Mouse (Mus musculus) stomach, postnatal 0 days (tissue): ENCODE results near the gene Gucd1.

Experiments used
- CTCF ChIP-seq: IDR thresholded peaks from 2 replicates; pipeline ENCODE4 v1.5.1; 2016; ENCODE audit warnings: antibody characterized with exemption, low read depth, mild to moderate bottlenecking, moderate library complexity
- EP300 ChIP-seq: optimal IDR thresholded peaks from 2 replicates; pipeline ENCODE3; 2016; ENCODE audit warnings: antibody characterized with exemption

DNA sequence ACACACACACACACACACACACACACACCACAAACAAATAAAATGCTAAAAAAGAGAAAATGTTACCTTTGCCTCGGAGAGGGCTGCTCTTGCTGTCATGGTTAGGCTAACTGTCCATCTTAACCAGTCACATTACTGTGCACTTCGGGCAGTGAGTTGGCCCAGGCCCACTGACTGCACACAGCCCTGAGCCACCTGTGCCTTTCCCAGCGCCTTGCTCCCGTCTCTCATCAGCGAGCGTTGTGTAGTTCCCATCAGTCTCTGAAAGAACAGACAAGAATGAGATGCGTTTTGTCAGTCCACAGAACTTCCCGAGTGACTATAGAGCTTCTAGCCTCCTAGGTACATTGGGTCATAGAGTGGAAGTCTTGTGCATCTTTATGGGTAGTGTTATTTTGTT lies 16.4 kb upstream of the Gucd1 start:
- no peak for TF ChIP-seq CTCF
- TF ChIP-seq EP300, result no peak
